Mouse (Mus musculus): ENCODE data around the gene Mgat5b.

GRCm38 (mm10) chr11:117021026-117021425, 102.4 kb downstream of the Mgat5b start:
- no peak for TF ChIP-seq CTCF (IDR thresholded peaks at IDR 0.05; ENCODE audit: low read depth)
- TF ChIP-seq EP300 (IDR thresholded peaks at IDR 0.05; ENCODE audit: low read depth), result no peak
